Mouse (Mus musculus) embryonic facial prominence, embryonic 10.5 days (tissue): ENCODE results near the gene Frem1. TPM values are rescaled to one million over a fixed set of nuclear protein-coding genes. Genes with fewer than 3 reads are reported as not detected.

ENCODE experiments used
- DNase-seq: peaks from one replicate; pipeline ENCODE4 v3.0.0-alpha.2; 2017; ENCODE audit warnings: low spot score
- H3K27ac ChIP-seq: fragments of 300-500 bp; sonication (generic); replicated peaks from 2 replicates; pipeline ENCODE4 v1.5.1; 2016; ENCODE audit warnings: mild to moderate bottlenecking
- H3K27me3 ChIP-seq: fragments of 300-500 bp; sonication (generic); replicated peaks from 2 replicates; pipeline ENCODE4 v1.6.1; 2016; ENCODE audit warnings: low read depth, mild to moderate bottlenecking; ENCODE audit not compliant: poor library complexity, severe bottlenecking
- H3K36me3 ChIP-seq: fragments of 300-500 bp; sonication (generic); replicated peaks from 2 replicates; pipeline ENCODE4 v1.6.1; 2016; ENCODE audit warnings: mild to moderate bottlenecking, moderate library complexity
- H3K4me1 ChIP-seq: fragments of 300-500 bp; sonication (generic); 2 replicates; pipeline ENCODE4 v1.6.1; 2016
- H3K4me3 ChIP-seq: fragments of 300-500 bp; sonication (generic); 2 replicates; pipeline ENCODE4 v1.5.1; 2016; ENCODE audit warnings: mild to moderate bottlenecking, moderate library complexity
- H3K9me3 ChIP-seq: fragments of 300-500 bp; sonication (generic); 2 replicates; pipeline ENCODE4 v1.6.1; 2016; ENCODE audit warnings: mild to moderate bottlenecking
- WGBS: fragments of 180-500 bp; shearing (Covaris S2); methylation state at CpG from one replicate; pipeline ENCODE4 v1.1.7; 2016; 5-methylcytosine and 5-hydroxymethylcytosine counted together
- polyA plus RNA-seq: library from polyadenylated mRNA; unstranded; fragments of >200 nt; fragmentation: Nextera tagmentation; extraction: Ambion mirVana; gene quantifications from 2 replicates; pipeline ENCODE4 v1.2.1, GENCODE M21; 2016

The Frem1 gene
- polyA plus RNA-seq, 1 experiment from 2014 or later = 15.5 TPM

- Histone ChIP-seq H3K9me3 (no peaks in the 10 kb centered on the region), H3K4me3 (no peak overlapping the region), H3K4me1 (no peaks in the 10 kb centered on the region), H3K27ac (no peak overlapping the region), H3K27me3 (no peaks in the 10 kb centered on the region), H3K36me3 (peaks cover 74% of the 10 kb centered on the region)
- WGBS = 86% methylated on average over 3 of the region's 3 CpGs
- DNase-seq = no peak
Observed at GRCm38 (mm10) chr4:82946276-82946612, 105.9 kb downstream of the Frem1 start.

GRCm38 (mm10) chr4:82945572-82946275 lies 106.4 kb downstream of the Frem1 start:
- Histone ChIP-seq H3K27me3 (no peaks in the 10 kb centered on the region), H3K4me1 (no peaks in the 10 kb centered on the region)

GRCm38 (mm10) chr4:82940680-82941079 lies 111.5 kb downstream of the Frem1 start:
- Histone ChIP-seq H3K36me3 (peaks cover 77% of the 10 kb centered on the region), H3K9me3 (no peaks in the 10 kb centered on the region)
- 90% methylated on average over 5 of the region's 5 CpGs for WGBS

More at GRCm38 (mm10) chr4:82945572-82946275, 106.4 kb downstream of the Frem1 start:
- H3K9me3 ChIP-seq = no peaks in the 10 kb centered on the region
- H3K27ac ChIP-seq = no peak overlapping the region
- DNase-seq = no peak
- peaks cover 74% of the 10 kb centered on the region for H3K36me3 ChIP-seq
- 83% methylated on average over 9 of the region's 9 CpGs for WGBS
- no peak overlapping the region for H3K4me3 ChIP-seq

GRCm38 (mm10) chr4:82940248-82940647 lies 111.9 kb downstream of the Frem1 start:
- Histone ChIP-seq H3K36me3 (peaks cover 75% of the 10 kb centered on the region), H3K27ac (no peak overlapping the region), H3K4me3 (no peak overlapping the region), H3K27me3 (no peaks in the 10 kb centered on the region), H3K9me3 (no peaks in the 10 kb centered on the region), H3K4me1 (no peaks in the 10 kb centered on the region)
- 88% methylated on average over 13 of the region's 13 CpGs for WGBS
- no peak for DNase-seq

More at GRCm38 (mm10) chr4:82940680-82941079, 111.5 kb downstream of the Frem1 start:
- no peak for DNase-seq
- H3K4me1 ChIP-seq = no peaks in the 10 kb centered on the region
- no peaks in the 10 kb centered on the region for H3K27me3 ChIP-seq
- H3K4me3 ChIP-seq = no peak overlapping the region
- no peak overlapping the region for H3K27ac ChIP-seq

DNA sequence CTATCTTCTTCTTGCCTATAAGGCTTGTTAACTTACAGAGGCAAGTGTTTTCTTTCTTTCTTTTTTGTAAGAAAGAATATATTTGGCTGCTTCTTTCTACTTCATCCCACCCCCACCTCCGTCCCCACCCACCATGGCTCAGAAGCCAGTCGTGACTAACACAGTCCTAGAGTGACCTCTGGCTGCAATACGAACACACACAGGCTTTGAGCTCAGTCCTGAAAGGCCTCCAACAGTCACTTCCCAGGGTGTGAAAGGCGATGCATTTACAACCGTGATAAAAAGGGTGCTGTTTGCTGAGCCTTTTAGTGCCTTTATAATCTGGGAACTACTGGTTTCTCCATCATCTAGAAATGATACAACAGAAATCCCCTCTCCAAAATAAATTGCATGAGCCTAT lies 117.8 kb downstream of the Frem1 start:
- no peaks in the 10 kb centered on the region for H3K9me3 ChIP-seq
- 26% methylated on average over 5 of the region's 5 CpGs for WGBS
- no peak overlapping the region for H3K27ac ChIP-seq
- peaks cover 50% of the 10 kb centered on the region for H3K36me3 ChIP-seq
- no peaks in the 10 kb centered on the region for H3K27me3 ChIP-seq
- DNase-seq = peak; percentile 16
- H3K4me3 ChIP-seq = no peak overlapping the region
- H3K4me1 ChIP-seq = 0 out of 2 replicates have a peak, but pooled peaks cover 2% of the 10 kb centered on the region

DNA sequence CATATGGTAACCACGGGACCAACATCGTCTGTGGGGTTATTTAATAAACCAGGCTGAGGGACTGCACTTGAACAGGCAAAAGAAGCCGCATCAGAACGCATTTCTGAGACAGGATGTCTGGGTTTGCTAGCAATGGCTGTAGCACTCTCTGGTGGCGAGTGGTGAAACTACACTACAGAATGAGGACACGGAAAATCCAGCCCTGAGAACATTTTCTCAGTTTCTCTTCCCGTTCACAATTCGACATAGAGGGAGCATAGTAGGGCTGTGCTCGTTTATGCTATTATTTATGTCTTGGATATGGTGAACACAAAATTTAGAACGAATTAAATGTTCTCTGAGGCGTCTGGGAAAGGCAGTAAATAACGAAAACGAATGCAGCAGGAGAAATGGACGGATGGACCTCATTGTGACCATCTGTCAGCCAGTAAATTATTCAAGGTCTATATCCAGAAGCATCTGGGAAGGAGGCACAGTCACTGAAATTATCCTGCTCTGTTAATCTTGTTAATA lies 118.4 kb downstream of the Frem1 start:
- H3K36me3 ChIP-seq = peaks cover 48% of the 10 kb centered on the region
- H3K27ac ChIP-seq = no peak overlapping the region
- no peaks in the 10 kb centered on the region for H3K9me3 ChIP-seq
- H3K4me3 ChIP-seq = no peak overlapping the region
- peak; percentile 63 for DNase-seq
- H3K4me1 ChIP-seq = 0 out of 2 replicates have a peak, but pooled peaks cover 3% of the 10 kb centered on the region
- 21% methylated on average over 14 of the region's 14 CpGs for WGBS
- no peaks in the 10 kb centered on the region for H3K27me3 ChIP-seq

DNA sequence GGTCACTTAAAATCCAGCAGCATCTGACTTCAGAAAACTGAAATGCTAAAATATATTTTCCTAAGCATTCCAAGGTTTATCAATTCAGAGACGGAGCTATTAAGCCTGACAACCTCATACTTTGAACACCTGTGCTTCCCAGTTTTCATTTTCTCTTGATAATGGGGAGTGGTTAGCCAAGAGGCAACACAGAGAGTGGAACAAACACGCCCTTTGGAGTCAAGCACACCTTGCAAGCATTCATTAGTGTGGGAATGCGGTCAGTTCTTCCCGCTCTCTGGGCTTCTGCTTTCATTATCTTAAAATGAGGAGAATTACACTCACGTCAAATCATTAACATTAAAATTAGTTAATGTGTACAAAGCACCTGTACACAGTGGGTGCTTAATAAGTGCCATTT lies 122.1 kb downstream of the Frem1 start:
- WGBS = 87% methylated on average over 5 of the region's 5 CpGs
- no peak overlapping the region for H3K4me3 ChIP-seq
- no peak overlapping the region for H3K27ac ChIP-seq
- no peaks in the 10 kb centered on the region for H3K9me3 ChIP-seq
- H3K4me1 ChIP-seq = 0 out of 2 replicates have a peak, but pooled peaks cover 3% of the 10 kb centered on the region
- no peaks in the 10 kb centered on the region for H3K27me3 ChIP-seq
- peaks cover 45% of the 10 kb centered on the region for H3K36me3 ChIP-seq
- no peak for DNase-seq

DNA sequence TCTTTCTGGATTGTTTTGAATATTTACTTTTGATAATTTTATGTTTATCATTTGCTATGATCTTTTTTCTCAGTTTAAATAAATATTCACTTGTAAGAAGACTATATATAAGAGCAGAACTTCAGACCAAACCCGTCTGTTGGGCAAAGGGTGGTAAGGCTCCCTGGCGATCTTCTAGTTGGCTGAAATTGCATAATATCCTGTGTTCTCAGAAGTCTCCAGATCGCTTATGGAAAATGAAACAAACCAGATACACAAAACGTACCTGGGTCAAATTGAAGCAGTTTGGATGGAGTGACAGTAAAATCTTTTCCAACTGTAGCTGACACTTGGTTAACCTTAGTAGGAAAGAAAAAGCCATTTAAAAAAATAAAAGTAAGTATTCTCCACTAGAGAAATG lies 130.2 kb downstream of the Frem1 start:
- H3K27ac ChIP-seq = no peak overlapping the region
- H3K4me3 ChIP-seq = no peak overlapping the region
- 85% methylated on average over 4 of the region's 4 CpGs for WGBS
- no peaks in the 10 kb centered on the region for H3K4me1 ChIP-seq
- no peaks in the 10 kb centered on the region for H3K9me3 ChIP-seq
- no peak for DNase-seq
- peaks cover 39% of the 10 kb centered on the region for H3K36me3 ChIP-seq
- H3K27me3 ChIP-seq = no peaks in the 10 kb centered on the region

DNA sequence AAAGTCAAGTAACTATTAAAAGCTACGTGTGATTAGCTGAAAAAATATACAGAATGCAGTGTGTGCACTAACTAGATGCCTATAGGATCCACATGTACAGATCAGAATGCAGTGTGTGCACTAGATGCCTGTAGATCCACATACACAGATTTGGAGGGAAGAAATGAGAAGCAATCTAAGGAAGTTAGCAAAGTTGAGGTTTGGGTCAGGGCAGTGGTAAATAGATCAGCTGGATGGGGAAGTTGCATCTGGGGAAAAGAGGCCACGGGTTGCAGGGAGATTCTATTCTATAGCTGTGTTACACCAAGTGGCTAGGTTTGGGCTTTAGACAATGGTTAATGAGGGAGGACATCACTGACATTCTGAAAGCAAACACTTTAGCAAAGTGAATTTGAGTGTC lies 133.5 kb downstream of the Frem1 start:
- no peaks in the 10 kb centered on the region for H3K27me3 ChIP-seq
- WGBS = 75% methylated on average over 2 of the region's 2 CpGs
- DNase-seq = no peak
- H3K9me3 ChIP-seq = no peaks in the 10 kb centered on the region
- peaks cover 39% of the 10 kb centered on the region for H3K36me3 ChIP-seq
- no peak overlapping the region for H3K4me3 ChIP-seq
- peaks cover 9% of the 10 kb centered on the region; the same call in 1 of the 2 replicates for H3K4me1 ChIP-seq
- H3K27ac ChIP-seq = no peak overlapping the region

- no peak overlapping the region for H3K4me3 ChIP-seq
- H3K27ac ChIP-seq = no peak overlapping the region
- no peak for DNase-seq
- peaks cover 9% of the 10 kb centered on the region; the same call in 1 of the 2 replicates for H3K4me1 ChIP-seq
- 75% methylated on average over 5 of the region's 5 CpGs for WGBS
- peaks cover 42% of the 10 kb centered on the region for H3K36me3 ChIP-seq
- H3K27me3 ChIP-seq = no peaks in the 10 kb centered on the region
- no peaks in the 10 kb centered on the region for H3K9me3 ChIP-seq
Observed at GRCm38 (mm10) chr4:82916678-82917050, 135.5 kb downstream of the Frem1 start.

- Histone ChIP-seq H3K36me3 (peaks cover 42% of the 10 kb centered on the region), H3K9me3 (no peaks in the 10 kb centered on the region), H3K4me3 (no peak overlapping the region), H3K27ac (no peak overlapping the region), H3K4me1 (peaks cover 9% of the 10 kb centered on the region; the same call in 1 of the 2 replicates), H3K27me3 (no peaks in the 10 kb centered on the region)
- DNase-seq = no peak
- 63% methylated on average over 14 of the region's 14 CpGs for WGBS
Observed at GRCm38 (mm10) chr4:82916003-82916677, 136.0 kb downstream of the Frem1 start.

GRCm38 (mm10) chr4:82915576-82915975 lies 136.6 kb downstream of the Frem1 start:
- H3K4me1 ChIP-seq = peaks cover 9% of the 10 kb centered on the region; the same call in 1 of the 2 replicates
- no peak overlapping the region for H3K4me3 ChIP-seq
- no peaks in the 10 kb centered on the region for H3K27me3 ChIP-seq
- no peak for DNase-seq
- H3K27ac ChIP-seq = no peak overlapping the region
- H3K36me3 ChIP-seq = peaks cover 40% of the 10 kb centered on the region
- WGBS = 74% methylated on average over 7 of the region's 7 CpGs
- no peaks in the 10 kb centered on the region for H3K9me3 ChIP-seq
